Mouse (Mus musculus) kidney, embryonic 14.5 days (tissue): ENCODE measurements at regions not wholly inside any gene's neighbourhood (a gene's known extent, or its start where the extent isn't known, plus 50 kb on each side); places are given as distances from the start of the nearest gene placed in this dataset.

Experiments
- ATAC-seq: fragments of 200-750 bp; cut with Nextera tagmentation; 2 replicates; pipeline ENCODE4 v1.8.0; 2017; ENCODE audit warnings: moderate number of reproducible peaks, mild to moderate bottlenecking, moderate TSS enrichment, moderate library complexity; ENCODE audit not compliant: low FRiP score, low TSS enrichment
- H3K27ac ChIP-seq: fragments of 300-500 bp; sonication (generic); 2 replicates; pipeline ENCODE4 v1.5.1; 2014; ENCODE audit warnings: low read depth, mild to moderate bottlenecking, low read length, moderate library complexity, mixed read lengths
- H3K27me3 ChIP-seq: fragments of 300-500 bp; sonication (generic); 2 replicates; pipeline ENCODE4 v1.6.1; 2014; ENCODE audit warnings: mild to moderate bottlenecking, low read length; ENCODE audit not compliant: control insufficient read depth, insufficient read depth
- H3K36me3 ChIP-seq: fragments of 300-500 bp; sonication (generic); 2 replicates; pipeline ENCODE4 v1.6.1; 2014; ENCODE audit warnings: low read length, mixed read lengths; ENCODE audit not compliant: control insufficient read depth, insufficient read depth
- H3K4me1 ChIP-seq: fragments of 300-500 bp; sonication (generic); 2 replicates; pipeline ENCODE4 v1.6.1; 2014; ENCODE audit warnings: low read length, mixed read lengths; ENCODE audit not compliant: control insufficient read depth, insufficient read depth
- H3K4me2 ChIP-seq: fragments of 300-500 bp; sonication (generic); replicated peaks from 2 replicates; pipeline ENCODE4 v1.6.1; 2014; ENCODE audit warnings: low read depth, mild to moderate bottlenecking, low read length
- H3K4me3 ChIP-seq: fragments of 300-500 bp; sonication (generic); 2 replicates; pipeline ENCODE4 v1.5.1; 2014; ENCODE audit warnings: mild to moderate bottlenecking, low read length
- H3K9ac ChIP-seq: fragments of 300-500 bp; sonication (generic); 2 replicates; pipeline ENCODE4 v1.6.1; 2014; ENCODE audit warnings: low read depth, mild to moderate bottlenecking, low read length, moderate library complexity
- H3K9me3 ChIP-seq: fragments of 300-500 bp; sonication (generic); 2 replicates; pipeline ENCODE4 v1.6.1; 2016; ENCODE audit warnings: low read length; ENCODE audit not compliant: control insufficient read depth
- WGBS: fragments of 180-500 bp; shearing (Covaris S2); extraction: QIAGEN DNeasy Blood & Tissue Kit; methylation state at CpG from one replicate; pipeline ENCODE4 v1.1.7; 2014; 5-methylcytosine and 5-hydroxymethylcytosine counted together

DNA sequence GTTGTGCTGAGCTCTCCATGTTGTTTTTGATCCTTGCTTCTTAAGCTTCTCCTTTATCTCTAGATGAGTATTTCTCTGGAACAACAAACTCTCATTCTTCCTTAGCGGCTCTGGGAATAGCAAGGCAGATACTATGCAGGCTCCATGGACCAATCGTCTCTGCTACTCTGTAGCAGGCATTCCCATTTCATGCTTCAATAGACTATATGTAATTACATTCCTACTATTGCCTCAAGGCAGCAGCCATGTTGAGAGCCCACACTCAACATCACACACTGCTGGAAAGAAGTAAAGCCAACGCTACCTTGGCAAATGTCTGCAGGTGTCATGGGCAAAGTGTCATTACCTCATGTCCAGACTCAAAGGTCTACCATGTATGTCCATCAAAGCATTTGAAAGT, 119.6 kb upstream of the E2f7 start:
- Histone ChIP-seq H3K9me3 (no peaks in the 10 kb centered on the region), H3K36me3 (no peaks in the 10 kb centered on the region), H3K4me2 (no peak overlapping the region), H3K4me3 (no peak overlapping the region), H3K4me1 (no peaks in the 10 kb centered on the region), H3K27me3 (no peaks in the 10 kb centered on the region), H3K27ac (no peak overlapping the region), H3K9ac (no peak overlapping the region)
- WGBS, result 78% methylated on average over 3 of the region's 3 CpGs
- ATAC-seq, result peak; percentile 57; the same call in 1 of the 2 replicates

DNA sequence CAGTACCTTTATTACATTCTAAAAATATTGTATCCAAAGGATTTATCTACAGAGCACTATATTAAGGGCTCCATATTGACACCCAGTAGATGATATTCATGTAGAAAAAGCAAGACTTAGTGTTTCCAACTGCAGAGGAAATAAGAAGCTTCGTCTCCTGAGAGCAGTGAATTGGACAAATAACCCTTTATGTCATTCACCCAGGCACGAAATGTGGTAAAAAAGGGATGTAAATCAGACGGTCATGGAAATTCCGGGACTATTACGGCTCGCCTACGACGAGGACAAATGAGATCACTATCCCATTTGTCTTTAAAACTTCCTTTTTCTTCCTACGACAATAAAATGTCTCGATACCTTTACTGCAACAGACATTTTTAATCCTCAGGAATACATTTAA, 104.8 kb upstream of the E2f7 start:
- no peak overlapping the region for H3K4me2 ChIP-seq
- 27% methylated on average over 10 of the region's 10 CpGs for WGBS
- H3K9me3 ChIP-seq, result no peaks in the 10 kb centered on the region
- H3K36me3 ChIP-seq, result no peaks in the 10 kb centered on the region
- H3K4me1 ChIP-seq, result no peaks in the 10 kb centered on the region
- no peak overlapping the region for H3K4me3 ChIP-seq
- H3K27ac ChIP-seq, result no peak overlapping the region
- H3K9ac ChIP-seq, result no peak overlapping the region
- H3K27me3 ChIP-seq, result no peaks in the 10 kb centered on the region
- no peak for ATAC-seq

- no peak for ATAC-seq
- Histone ChIP-seq H3K27me3 (no peaks in the 10 kb centered on the region), H3K9me3 (no peaks in the 10 kb centered on the region), H3K36me3 (no peaks in the 10 kb centered on the region), H3K27ac (no peak overlapping the region), H3K9ac (no peak overlapping the region), H3K4me1 (no peaks in the 10 kb centered on the region), H3K4me2 (no peak overlapping the region), H3K4me3 (no peak overlapping the region)
- 93% methylated on average over 19 of the region's 19 CpGs for WGBS
Observed at GRCm38 (mm10) chr10:110642065-110642690, 103.1 kb upstream of the E2f7 start.

- H3K4me1 ChIP-seq, result no peaks in the 10 kb centered on the region
- 92% methylated on average over 7 of the region's 7 CpGs for WGBS
- no peak for ATAC-seq
Observed at GRCm38 (mm10) chr10:110647603-110648002, 97.6 kb upstream of the E2f7 start.

DNA sequence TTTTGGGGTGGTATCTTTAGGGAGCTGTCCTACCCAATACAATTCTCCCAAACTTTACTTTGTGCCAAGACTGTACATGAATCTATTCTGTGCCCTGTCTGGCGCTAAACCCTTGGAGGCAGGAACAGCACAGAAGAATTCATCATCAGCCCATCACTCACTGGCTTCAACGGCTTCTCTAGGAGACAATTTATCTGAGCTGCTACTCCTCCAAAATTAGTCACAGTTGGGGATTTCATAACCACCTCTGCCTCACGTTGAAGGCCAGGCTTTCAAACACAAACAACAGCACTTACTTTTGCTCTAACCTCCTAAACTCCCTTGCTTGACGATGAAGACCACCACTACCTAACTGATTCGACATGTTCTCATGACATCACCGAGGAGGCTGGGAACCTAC, 95.1 kb upstream of the E2f7 start:
- no peak overlapping the region for H3K4me2 ChIP-seq
- no peak for ATAC-seq
- 74% methylated on average over 6 of the region's 6 CpGs for WGBS
- H3K27ac ChIP-seq, result no peak overlapping the region
- no peaks in the 10 kb centered on the region for H3K9me3 ChIP-seq
- H3K36me3 ChIP-seq, result no peaks in the 10 kb centered on the region
- no peaks in the 10 kb centered on the region for H3K4me1 ChIP-seq
- H3K27me3 ChIP-seq, result no peaks in the 10 kb centered on the region
- H3K9ac ChIP-seq, result no peak overlapping the region
- no peak overlapping the region for H3K4me3 ChIP-seq

More at GRCm38 (mm10) chr10:110647603-110648002, 97.6 kb upstream of the E2f7 start:
- Histone ChIP-seq H3K4me3 (no peak overlapping the region), H3K4me2 (no peak overlapping the region), H3K27ac (no peak overlapping the region), H3K9ac (no peak overlapping the region), H3K27me3 (no peaks in the 10 kb centered on the region), H3K36me3 (no peaks in the 10 kb centered on the region), H3K9me3 (no peaks in the 10 kb centered on the region)

DNA sequence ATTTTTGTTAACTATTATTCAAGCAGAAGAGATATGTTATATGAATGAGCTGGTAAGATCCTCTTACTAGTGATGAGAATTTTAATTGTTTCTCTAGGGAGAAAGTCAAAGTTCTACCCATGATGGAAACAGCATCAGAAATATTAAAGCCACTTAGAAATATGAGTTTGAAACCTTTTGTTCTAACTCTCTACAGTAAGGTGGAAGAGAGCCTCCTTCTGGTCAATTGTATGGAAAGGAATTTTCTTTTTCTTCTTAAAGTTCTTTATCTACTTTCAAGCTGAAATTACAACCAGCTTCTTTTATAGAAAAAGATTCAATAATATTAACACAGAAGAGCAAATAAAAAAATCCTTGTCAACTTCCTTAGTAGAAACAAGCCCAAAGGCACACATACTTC, 94.4 kb upstream of the E2f7 start:
- H3K4me1 ChIP-seq, result no peaks in the 10 kb centered on the region
- H3K9me3 ChIP-seq, result no peaks in the 10 kb centered on the region
- H3K36me3 ChIP-seq, result no peaks in the 10 kb centered on the region
- no peak overlapping the region for H3K9ac ChIP-seq
- H3K27ac ChIP-seq, result no peak overlapping the region
- H3K27me3 ChIP-seq, result no peaks in the 10 kb centered on the region
- no peak for ATAC-seq
- no peak overlapping the region for H3K4me3 ChIP-seq
- no peak overlapping the region for H3K4me2 ChIP-seq

DNA sequence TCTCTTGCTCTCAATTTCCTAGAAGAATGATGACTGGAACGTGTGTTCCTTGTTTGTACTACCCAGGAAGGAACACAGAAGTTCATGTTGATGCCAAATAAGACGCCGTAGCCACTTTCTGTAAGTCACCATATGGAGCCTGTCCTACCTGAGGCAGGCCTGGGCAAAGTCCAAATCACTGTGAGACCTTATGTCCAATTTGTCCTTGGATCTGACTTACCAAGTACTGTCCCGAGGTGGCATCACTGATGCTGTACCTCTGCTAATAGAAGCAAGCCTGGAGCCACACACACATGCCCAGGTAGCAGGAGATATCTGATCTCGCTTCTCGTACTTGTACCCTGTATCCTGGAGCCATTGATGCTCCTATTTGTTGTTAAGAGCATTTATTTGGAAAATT, 91.2 kb upstream of the E2f7 start:
- Histone ChIP-seq H3K4me1 (no peaks in the 10 kb centered on the region), H3K36me3 (no peaks in the 10 kb centered on the region), H3K27me3 (no peaks in the 10 kb centered on the region), H3K9me3 (no peaks in the 10 kb centered on the region), H3K4me3 (no peak overlapping the region), H3K4me2 (no peak overlapping the region), H3K9ac (no peak overlapping the region), H3K27ac (no peak overlapping the region)
- 82% methylated on average over 6 of the region's 6 CpGs for WGBS
- no peak for ATAC-seq

GRCm38 (mm10) chr10:110658153-110658695, 87.0 kb upstream of the E2f7 start:
- no peak overlapping the region for H3K4me3 ChIP-seq
- ATAC-seq, result no peak
- H3K27ac ChIP-seq, result no peak overlapping the region
- no peak overlapping the region for H3K9ac ChIP-seq
- no peaks in the 10 kb centered on the region for H3K36me3 ChIP-seq
- no peaks in the 10 kb centered on the region for H3K9me3 ChIP-seq
- H3K27me3 ChIP-seq, result no peaks in the 10 kb centered on the region
- 92% methylated on average over 4 of the region's 4 CpGs for WGBS
- H3K4me2 ChIP-seq, result no peak overlapping the region
- H3K4me1 ChIP-seq, result no peaks in the 10 kb centered on the region

DNA sequence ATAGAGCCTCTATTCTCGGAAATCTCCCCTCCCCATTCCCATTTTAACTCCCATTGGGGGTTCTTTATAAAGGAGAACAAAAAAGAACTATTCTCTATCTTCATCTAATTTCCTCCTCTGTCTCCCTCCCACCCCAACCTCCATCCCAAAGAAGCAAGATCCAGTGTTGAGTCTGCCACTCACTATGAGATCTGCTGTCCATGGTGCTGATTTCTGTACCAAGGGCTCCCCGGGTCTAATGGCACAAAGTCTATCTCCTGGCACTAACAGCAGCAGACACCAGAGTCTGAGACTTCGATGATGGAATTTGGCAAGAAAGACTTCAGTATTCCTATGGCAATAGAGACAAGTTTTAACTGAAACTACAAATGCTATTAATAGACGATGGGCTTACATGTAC, 68.7 kb upstream of the E2f7 start:
- Histone ChIP-seq H3K9me3 (no peaks in the 10 kb centered on the region), H3K4me3 (no peak overlapping the region), H3K36me3 (no peaks in the 10 kb centered on the region), H3K27me3 (no peaks in the 10 kb centered on the region), H3K27ac (no peak overlapping the region), H3K9ac (no peak overlapping the region), H3K4me2 (no peak overlapping the region), H3K4me1 (no peaks in the 10 kb centered on the region)
- ATAC-seq, result no peak
- WGBS, result 61% methylated on average over 4 of the region's 4 CpGs
